Mouse (Mus musculus): ENCODE data around the gene Gp1bb. TPM values are rescaled to one million over a fixed set of nuclear protein-coding genes. Genes with fewer than 3 reads are reported as not detected.

Gene Gp1bb
- polyA plus RNA-seq, 1 experiment from 2014 or later, result 1.1 TPM

DNA sequence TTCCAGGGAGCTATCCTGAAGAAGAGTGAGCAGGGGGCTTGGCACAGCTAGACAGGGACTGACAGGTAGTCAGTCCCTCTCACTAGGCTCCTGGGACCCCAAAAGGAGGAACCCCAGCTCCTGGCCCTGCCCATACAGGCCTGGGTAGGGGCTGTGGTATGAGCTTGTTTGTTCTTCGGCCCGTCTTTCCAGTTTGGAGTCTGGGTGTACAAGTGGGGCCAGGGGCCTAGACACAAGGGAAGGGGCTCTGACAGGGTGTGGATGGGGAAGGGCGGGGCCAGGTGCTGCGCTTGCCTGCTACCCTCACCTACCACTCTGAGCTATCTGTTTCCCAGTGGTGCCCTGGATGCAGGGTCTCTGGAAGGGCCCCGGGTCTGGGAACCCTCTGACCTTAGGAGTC is 16.5 kb downstream of the Gp1bb start:
- Histone ChIP-seq H3K4me2 (replicated peaks; ENCODE audit: low read depth, low read length) (0 out of 2 replicates have a peak overlapping the region, but pooled peaks have one; percentile 14), H3K4me3 (ENCODE audit: low read depth, low read length) (no peak overlapping the region), H3K27me3 (ENCODE audit: control insufficient read depth, insufficient read depth, low read length) (no peaks in the 10 kb centered on the region), H3K36me3 (ENCODE audit: control insufficient read depth, insufficient read depth, low read length) (no peaks in the 10 kb centered on the region), H3K4me1 (ENCODE audit: control insufficient read depth, insufficient read depth, low read length) (peaks cover 18% of the 10 kb centered on the region; the same call in 1 of the 2 replicates), H3K9ac (replicated peaks; ENCODE audit: low read depth, low read length) (no peak overlapping the region), H3K9me3 (ENCODE audit: control insufficient read depth, low read depth, low read length) (no peaks in the 10 kb centered on the region), H3K27ac (ENCODE audit: low read length) (peak overlapping the region; percentile 52)
- ATAC-seq (ENCODE audit: insufficient number of reproducible peaks, insufficient read depth, low FRiP score, low read depth), result peak; percentile 62
- 55% methylated on average over 5 of the region's 5 CpGs for WGBS

DNA sequence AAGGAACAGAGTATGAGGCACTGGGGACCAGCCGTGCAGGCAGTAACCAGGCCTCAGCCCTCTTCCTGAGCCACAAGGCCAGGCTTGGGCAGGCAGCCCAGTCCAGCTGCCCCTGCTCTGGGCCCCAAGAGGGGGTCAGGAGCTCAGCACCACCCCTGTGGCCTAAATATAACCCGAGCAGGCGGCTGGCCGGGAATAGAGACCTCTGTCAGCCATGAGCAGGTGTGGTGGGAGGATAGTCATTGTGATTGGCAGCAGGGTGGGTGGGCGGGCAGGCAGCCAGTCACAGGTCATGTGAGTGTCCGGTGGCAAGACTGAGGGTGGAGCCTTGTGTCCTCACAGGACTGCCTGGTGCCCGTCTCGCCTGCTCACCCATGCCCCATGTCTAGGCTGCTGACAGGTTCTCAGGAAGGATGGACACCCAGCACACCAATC is 17.9 kb downstream of the Gp1bb start:
- H3K4me1 ChIP-seq (ENCODE audit: control insufficient read depth, insufficient read depth, low read length), result peaks cover 18% of the 10 kb centered on the region; the same call in 1 of the 2 replicates
- H3K27ac ChIP-seq (ENCODE audit: low read length), result no peak overlapping the region; the same call in 1 of the 2 replicates
- 50% methylated on average over 8 of the region's 8 CpGs for WGBS
- H3K27me3 ChIP-seq (ENCODE audit: control insufficient read depth, insufficient read depth, low read length), result no peaks in the 10 kb centered on the region
- H3K4me3 ChIP-seq (ENCODE audit: low read depth, low read length), result no peak overlapping the region
- no peaks in the 10 kb centered on the region for H3K9me3 ChIP-seq (ENCODE audit: control insufficient read depth, low read depth, low read length)
- H3K4me2 ChIP-seq (replicated peaks; ENCODE audit: low read depth, low read length), result no peak overlapping the region
- H3K36me3 ChIP-seq (ENCODE audit: control insufficient read depth, insufficient read depth, low read length), result no peaks in the 10 kb centered on the region
- 0 out of 2 replicates have a peak, but pooled peaks have one; percentile 10 for ATAC-seq (ENCODE audit: insufficient number of reproducible peaks, insufficient read depth, low FRiP score, low read depth)
- H3K9ac ChIP-seq (replicated peaks; ENCODE audit: low read depth, low read length), result no peak overlapping the region

DNA sequence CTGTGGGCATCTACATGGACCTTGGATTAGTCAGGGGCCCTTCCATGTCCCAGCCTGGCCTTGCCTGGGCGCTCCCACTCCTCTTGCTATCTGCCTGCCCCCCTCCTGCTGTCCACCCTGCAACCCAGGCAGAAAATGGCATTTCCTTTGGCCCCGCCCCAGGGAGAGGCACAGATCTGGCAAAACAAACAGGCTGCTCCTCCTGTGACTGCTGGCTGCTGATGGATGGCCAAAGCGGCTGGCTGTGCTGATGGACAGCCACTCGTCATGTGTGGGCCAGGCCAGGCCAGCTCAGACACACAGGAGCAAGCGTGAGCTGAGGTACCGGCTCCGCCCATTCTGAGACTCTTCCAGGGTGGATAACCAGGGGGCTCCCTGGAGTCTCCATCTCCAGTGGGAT is 20.8 kb downstream of the Gp1bb start:
- Histone ChIP-seq H3K9ac (replicated peaks; ENCODE audit: low read depth, low read length) (no peak overlapping the region), H3K27ac (ENCODE audit: low read length) (no peak overlapping the region), H3K9me3 (ENCODE audit: control insufficient read depth, low read depth, low read length) (no peaks in the 10 kb centered on the region), H3K36me3 (ENCODE audit: control insufficient read depth, insufficient read depth, low read length) (no peaks in the 10 kb centered on the region), H3K4me2 (replicated peaks; ENCODE audit: low read depth, low read length) (no peak overlapping the region), H3K4me3 (ENCODE audit: low read depth, low read length) (no peak overlapping the region), H3K4me1 (ENCODE audit: control insufficient read depth, insufficient read depth, low read length) (peaks cover 10% of the 10 kb centered on the region; the same call in 1 of the 2 replicates), H3K27me3 (ENCODE audit: control insufficient read depth, insufficient read depth, low read length) (no peaks in the 10 kb centered on the region)
- no peak; the same call in 1 of the 2 replicates for ATAC-seq (ENCODE audit: insufficient number of reproducible peaks, insufficient read depth, low FRiP score, low read depth)
- 53% methylated on average over 7 of the region's 7 CpGs for WGBS

DNA sequence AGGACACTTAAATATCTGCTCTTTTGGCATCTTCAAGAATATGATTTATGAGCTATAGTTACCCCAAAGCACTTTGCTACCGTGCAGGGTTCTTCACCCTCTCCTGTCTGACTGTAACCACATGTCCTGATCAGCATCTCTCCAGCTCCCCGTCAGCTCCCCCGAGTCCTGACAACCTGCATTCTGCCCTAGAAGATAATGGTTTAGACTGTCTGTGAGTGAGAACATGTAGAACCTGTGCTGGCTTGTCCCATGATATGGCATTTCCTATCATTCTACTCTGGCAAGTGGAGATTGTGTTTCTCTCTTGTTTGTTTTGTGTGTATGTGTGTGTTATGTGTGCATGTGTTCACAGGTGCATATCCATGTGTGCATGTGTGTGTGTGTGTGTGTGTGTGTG is 24.2 kb downstream of the Gp1bb start:
- H3K9me3 ChIP-seq (ENCODE audit: control insufficient read depth, low read depth, low read length), result no peaks in the 10 kb centered on the region
- no peak for ATAC-seq (ENCODE audit: insufficient number of reproducible peaks, insufficient read depth, low FRiP score, low read depth)
- no peak overlapping the region for H3K27ac ChIP-seq (ENCODE audit: low read length)
- H3K9ac ChIP-seq (replicated peaks; ENCODE audit: low read depth, low read length), result no peak overlapping the region
- no peaks in the 10 kb centered on the region for H3K27me3 ChIP-seq (ENCODE audit: control insufficient read depth, insufficient read depth, low read length)
- WGBS, result 64% methylated on average over 3 of the region's 3 CpGs
- no peaks in the 10 kb centered on the region for H3K36me3 ChIP-seq (ENCODE audit: control insufficient read depth, insufficient read depth, low read length)
- H3K4me3 ChIP-seq (ENCODE audit: low read depth, low read length), result no peak overlapping the region
- H3K4me2 ChIP-seq (replicated peaks; ENCODE audit: low read depth, low read length), result no peak overlapping the region
- peaks cover 3% of the 10 kb centered on the region; the same call in 1 of the 2 replicates for H3K4me1 ChIP-seq (ENCODE audit: control insufficient read depth, insufficient read depth, low read length)

DNA sequence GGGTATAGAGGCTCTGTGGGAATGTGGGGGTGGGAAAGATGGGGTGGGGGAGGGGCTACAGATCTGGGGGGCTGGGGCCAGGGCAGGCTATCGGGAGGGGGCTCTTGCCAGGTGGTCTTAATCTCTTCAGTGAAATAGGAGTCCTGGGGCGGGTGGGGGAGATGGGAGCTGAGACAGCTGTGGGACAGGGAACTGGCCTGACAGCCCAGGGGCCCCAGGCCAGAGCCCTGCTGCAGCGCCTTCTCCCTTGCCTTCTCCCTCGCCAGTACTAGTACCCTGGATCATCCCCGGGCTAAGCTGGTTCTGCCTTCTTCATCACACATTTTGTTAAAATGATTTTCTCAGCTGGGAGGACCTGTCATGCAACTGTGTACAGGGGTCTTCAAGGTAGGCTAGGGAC is 25.9 kb downstream of the Gp1bb start:
- Histone ChIP-seq H3K27ac (ENCODE audit: low read length) (no peak overlapping the region), H3K9ac (replicated peaks; ENCODE audit: low read depth, low read length) (no peak overlapping the region), H3K36me3 (ENCODE audit: control insufficient read depth, insufficient read depth, low read length) (no peaks in the 10 kb centered on the region), H3K4me2 (replicated peaks; ENCODE audit: low read depth, low read length) (no peak overlapping the region), H3K9me3 (ENCODE audit: control insufficient read depth, low read depth, low read length) (no peaks in the 10 kb centered on the region), H3K4me1 (ENCODE audit: control insufficient read depth, insufficient read depth, low read length) (peaks cover 9% of the 10 kb centered on the region; the same call in 1 of the 2 replicates), H3K27me3 (ENCODE audit: control insufficient read depth, insufficient read depth, low read length) (peaks cover 5% of the 10 kb centered on the region), H3K4me3 (ENCODE audit: low read depth, low read length) (no peak overlapping the region)
- ATAC-seq (ENCODE audit: insufficient number of reproducible peaks, insufficient read depth, low FRiP score, low read depth), result peak; percentile 21; the same call in 1 of the 2 replicates
- 34% methylated on average over 5 of the region's 5 CpGs for WGBS

DNA sequence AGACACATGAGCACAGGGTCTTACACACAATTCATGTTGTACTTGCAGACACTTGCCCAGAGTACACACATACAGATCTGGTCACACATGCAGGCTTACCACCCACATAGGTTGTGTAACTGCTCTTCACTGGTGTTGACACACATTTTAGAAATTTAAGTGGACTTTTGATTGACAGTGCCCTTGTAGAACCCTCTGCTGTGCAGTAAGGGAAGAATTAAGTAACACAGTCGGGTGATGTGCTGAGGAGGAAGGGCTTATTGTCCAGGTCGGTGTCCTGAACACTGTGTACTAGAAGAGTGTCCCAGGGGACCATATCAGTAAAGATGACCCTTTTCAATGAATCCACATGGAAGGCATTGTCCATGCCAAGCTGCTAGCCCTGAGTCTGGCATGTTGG is 28.3 kb downstream of the Gp1bb start:
- Histone ChIP-seq H3K9ac (replicated peaks; ENCODE audit: low read depth, low read length) (no peak overlapping the region), H3K4me3 (ENCODE audit: low read depth, low read length) (no peak overlapping the region), H3K4me1 (ENCODE audit: control insufficient read depth, insufficient read depth, low read length) (peaks cover 15% of the 10 kb centered on the region; the same call in 1 of the 2 replicates), H3K27ac (ENCODE audit: low read length) (no peak overlapping the region), H3K27me3 (ENCODE audit: control insufficient read depth, insufficient read depth, low read length) (peaks cover 28% of the 10 kb centered on the region), H3K36me3 (ENCODE audit: control insufficient read depth, insufficient read depth, low read length) (no peaks in the 10 kb centered on the region), H3K9me3 (ENCODE audit: control insufficient read depth, low read depth, low read length) (no peaks in the 10 kb centered on the region), H3K4me2 (replicated peaks; ENCODE audit: low read depth, low read length) (no peak overlapping the region)
- WGBS, result 82% methylated on average over 2 of the region's 2 CpGs
- ATAC-seq (ENCODE audit: insufficient number of reproducible peaks, insufficient read depth, low FRiP score, low read depth), result no peak

DNA sequence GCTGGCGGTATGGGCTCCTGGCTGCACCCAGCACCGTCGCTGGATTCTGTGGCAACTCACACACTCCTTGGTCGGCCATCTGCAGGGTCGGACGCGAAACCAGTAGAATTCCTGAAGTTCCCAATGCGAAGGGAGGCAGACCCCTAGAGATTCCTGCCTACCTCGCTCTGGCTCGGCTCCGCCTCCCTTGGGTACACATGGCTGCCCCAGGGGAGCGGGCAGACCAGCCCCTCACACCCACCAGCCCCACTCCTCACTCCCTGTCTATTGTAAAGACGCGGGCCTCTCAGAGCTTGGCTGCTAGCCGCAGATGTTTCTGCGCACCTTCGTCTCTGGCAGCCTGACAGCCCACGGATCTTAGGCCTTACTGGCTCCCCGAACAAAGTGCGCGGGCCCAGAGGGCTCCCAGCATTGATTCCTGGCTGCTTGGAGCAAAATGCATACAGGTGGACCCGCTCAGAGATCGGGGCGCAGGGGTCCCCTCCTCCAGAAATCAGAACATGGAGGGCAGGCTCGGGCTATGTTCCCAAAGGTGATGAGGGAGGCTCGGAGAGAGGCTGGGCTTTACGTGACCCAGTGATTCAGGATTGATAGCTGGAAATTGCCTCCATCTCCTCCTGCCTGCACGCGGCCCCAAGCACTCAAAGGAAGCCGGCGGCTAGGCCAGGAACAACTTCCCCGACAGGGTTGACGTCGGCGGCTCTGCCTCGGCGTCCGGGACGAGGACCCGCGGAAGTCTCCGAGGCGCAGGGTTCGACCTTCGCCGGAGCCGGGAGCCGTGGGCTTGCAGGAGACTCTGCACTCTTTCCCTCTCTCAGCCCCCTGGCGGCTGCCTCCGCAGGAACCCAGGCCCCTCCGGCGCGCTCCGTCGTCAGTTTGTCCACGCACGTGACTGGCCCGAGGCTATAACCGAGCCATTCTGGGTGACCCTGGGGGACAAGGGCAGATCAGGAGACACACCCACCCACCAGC is 30.9 kb downstream of the Gp1bb start:
- Histone ChIP-seq H3K4me3 (ENCODE audit: low read depth, low read length) (peak overlapping the region; percentile 26; the same call in 1 of the 2 replicates), H3K4me2 (replicated peaks; ENCODE audit: low read depth, low read length) (peak overlapping the region; percentile 43), H3K27ac (ENCODE audit: low read length) (no peak overlapping the region), H3K27me3 (ENCODE audit: control insufficient read depth, insufficient read depth, low read length) (peaks cover 40% of the 10 kb centered on the region), H3K36me3 (ENCODE audit: control insufficient read depth, insufficient read depth, low read length) (no peaks in the 10 kb centered on the region), H3K9me3 (ENCODE audit: control insufficient read depth, low read depth, low read length) (no peaks in the 10 kb centered on the region), H3K9ac (replicated peaks; ENCODE audit: low read depth, low read length) (0 out of 2 replicates have a peak overlapping the region, but pooled peaks have one; percentile 14), H3K4me1 (ENCODE audit: control insufficient read depth, insufficient read depth, low read length) (peaks cover 20% of the 10 kb centered on the region; the same call in 1 of the 2 replicates)
- WGBS, result 4% methylated on average over 59 of the region's 59 CpGs
- ATAC-seq (ENCODE audit: insufficient number of reproducible peaks, insufficient read depth, low FRiP score, low read depth), result no peak; the same call in 1 of the 2 replicates

All from stomach, embryonic 14.5 days (tissue).